Mouse (Mus musculus) left cerebral cortex, postnatal 10 days (tissue): ENCODE results near the gene Itgam. TPM values are rescaled to one million over a fixed set of nuclear protein-coding genes. Genes with fewer than 3 reads are reported as not detected.
"Not testable (repeated sequence)": the region's sequence is repeated elsewhere in the genome, so short reads cannot be mapped to it uniquely, and the experiment has no call there.

Source experiments
- DNase-seq, 2 experiments: peaks; one replicate each; pipeline ENCODE4 v3.0.0; 2021 to 2022; ENCODE audit warnings: low spot score in 2 of 2, mixed read lengths in 1 of 2; ENCODE audit errors: extremely low spot score in 1 of 2
- intact Hi-C: fragments of 180-260 bp; cut with DNase I; formaldehyde crosslinking; loops from one replicate; pipeline ENCODE4 v1.15.1; 2025
- total RNA-seq, 2 experiments: library from RNA; stranded (reverse); gene quantifications; 2 replicates each; pipeline ENCODE4 v1.2.3; 2021

Itgam gene
- total RNA-seq, 2 experiments from 2014 or later: 8.5 to 8.7 TPM

DNA sequence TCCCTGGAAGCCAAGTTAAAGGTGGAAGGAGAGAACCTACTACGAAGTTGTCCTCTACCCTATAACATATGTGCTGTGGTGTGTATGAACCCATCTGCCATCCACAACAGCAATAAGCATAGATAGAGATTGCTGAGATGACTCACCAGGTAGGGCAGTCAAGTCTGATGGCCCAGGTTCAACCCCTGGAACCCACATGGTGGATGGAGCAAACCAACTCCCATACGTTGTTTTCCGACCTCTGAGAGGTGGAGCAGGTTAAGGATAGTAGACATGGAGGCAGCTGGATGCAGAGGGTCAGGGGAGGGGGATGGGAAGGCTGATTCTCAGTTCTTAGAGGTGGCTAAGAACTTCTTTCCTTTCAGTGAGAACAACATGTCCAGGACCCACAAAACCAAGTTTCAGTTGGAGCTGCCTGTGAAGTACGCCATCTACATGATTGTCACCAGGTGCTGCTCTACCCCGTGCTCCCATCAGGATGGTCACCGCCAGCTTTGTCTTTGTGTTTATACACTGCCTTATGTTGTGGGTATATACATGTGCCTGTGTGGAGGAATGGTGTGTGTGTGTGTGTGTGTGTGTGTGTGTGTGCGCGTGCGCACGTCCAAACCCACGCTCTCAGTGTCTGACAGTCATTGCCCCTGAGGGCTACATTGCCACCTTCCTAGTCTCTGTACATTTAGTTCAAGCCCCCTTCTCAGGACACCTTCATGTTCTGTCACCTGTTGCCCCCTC is 52.1 kb downstream of the Itgam start:
- intact Hi-C loops: no loop called here
- no peak for DNase-seq

DNA sequence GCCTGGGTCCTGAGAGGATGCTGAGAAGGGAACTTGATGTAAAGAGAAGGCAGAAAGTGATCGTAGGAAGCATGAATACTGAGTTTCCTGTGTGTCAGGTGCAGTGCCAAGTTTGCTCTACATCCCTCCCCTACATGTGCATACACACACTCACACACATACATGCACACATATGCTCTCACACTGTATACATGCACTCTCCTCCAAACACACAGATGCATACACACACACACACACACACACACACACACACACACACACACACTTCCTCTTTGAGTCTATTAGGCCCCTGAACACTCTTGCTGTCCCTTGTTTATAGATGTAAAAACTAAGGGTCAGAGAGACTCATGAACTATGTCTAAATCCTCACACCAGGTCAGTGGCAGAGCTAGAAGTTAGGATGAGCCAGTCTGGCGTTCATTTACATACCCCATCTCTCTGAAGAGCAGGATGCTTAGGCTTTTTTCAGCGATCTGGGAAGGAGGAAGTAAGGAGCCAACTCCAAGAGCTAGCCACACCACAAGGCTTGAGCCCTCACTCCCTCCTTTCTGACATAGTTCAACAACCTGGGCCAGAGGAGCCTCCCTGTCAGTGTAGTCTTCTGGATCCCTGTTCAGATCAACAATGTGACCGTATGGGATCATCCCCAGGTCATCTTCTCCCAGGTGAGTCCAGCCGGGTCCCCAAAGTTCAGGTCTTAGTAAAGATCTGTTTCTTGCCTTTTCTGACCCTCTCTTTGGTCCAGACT is 52.9 kb downstream of the Itgam start:
- no peak for DNase-seq
- intact Hi-C loops: no loop called here

DNA sequence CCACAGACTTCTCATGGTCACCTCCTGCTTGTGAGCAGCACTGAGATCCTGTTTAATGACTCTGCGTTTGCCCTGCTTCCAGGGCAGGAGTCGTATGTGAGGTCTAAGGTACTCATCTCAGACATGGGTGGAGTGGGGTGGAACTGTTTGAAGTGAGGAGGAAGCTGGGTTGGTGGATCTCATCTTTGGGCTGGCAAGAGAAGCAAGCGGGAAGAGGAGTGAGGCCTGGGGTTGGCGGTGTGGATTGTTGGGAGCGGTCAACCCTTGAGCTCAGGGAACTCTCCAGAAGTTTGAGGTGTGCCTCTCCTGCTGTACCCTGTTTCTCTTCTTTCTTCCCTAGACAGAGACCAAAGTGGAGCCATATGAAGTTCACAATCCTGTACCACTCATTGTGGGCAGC is 54.0 kb downstream of the Itgam start:
- intact Hi-C loops: no loop called here
- DNase-seq: no peak

DNA sequence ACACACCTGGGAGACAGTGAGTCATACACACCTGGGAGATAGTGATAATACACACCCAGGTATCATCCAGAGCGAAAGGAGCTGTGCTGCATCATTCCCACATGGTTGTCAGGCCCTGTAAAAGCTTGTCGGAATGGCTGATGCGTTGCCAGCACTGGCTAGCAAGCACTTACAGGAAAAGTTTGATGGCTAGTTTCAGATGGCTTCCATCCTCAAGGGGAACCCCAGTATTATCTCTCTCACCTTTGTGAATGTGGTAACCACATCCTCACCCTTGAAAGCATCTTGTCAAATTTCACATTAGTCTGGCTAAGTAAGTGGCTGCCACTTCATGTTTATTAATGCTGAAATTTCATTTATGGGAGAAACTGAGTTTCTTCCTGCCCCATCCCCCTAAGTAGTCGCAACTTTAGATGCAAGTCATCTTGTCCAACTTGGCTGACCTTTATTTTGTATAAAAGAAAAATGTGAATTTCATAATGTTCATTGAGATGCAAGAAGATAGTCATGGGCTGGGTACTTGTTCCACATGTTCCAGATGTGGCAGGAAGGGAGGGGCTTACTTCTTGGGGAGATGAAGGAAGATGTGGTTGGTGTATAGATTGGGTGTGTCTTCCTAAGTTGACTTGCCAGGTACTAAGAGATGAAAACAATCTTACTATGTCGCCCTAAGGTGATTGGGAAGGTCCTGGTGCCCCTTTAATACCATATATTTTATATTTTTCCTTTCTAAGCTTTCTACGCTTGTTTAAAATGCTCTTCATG is 57.5 kb downstream of the Itgam start:
- no peak for DNase-seq
- intact Hi-C loops: no loop called here

DNA sequence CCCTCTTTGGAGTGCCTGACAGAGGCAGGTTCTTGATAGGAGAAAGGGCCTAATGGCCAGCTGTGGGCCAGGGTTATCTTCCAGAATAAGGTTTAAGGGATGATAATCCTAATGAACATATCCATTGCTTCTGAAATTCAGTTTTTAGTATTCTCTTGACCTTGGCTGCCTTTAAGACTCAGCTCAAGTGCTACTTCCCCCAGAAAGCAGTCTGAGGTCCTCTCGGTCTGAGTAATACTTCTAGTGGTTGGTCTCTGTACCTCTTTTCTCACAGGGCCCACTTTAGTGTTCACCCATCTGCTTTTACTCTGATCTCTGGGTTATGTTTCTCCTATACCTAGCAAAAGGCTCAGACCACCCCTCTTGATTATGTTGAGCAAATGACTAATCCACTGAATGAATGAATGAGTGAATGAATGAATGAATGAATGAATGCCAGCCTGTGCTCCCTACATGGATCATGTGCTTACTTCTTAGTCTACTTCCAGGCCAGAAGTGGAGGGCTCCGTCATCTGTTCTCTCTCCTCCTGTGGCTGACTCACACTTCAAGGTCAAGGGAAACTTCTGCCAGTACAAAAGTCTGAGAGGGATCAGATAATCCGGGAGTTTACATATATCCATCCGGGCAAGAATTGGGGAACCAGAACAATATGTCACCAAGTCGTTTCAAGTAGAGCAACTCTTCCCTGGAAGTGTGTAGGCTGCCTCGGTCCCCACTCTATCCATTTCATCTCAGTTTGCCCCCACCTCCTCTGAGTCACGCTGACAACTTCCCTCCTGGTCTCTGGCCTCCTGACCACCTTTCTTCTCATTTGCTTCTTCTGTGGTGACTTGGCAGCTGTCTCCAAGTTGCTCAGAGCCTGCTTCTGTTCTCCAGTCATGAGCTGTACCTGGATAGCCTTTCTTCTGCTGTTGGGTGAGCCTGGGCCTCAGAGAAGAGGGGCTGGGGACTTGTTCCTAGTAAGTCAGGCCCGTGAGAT is 66.6 kb downstream of the Itgam start, which contains the start of gene Itgax:
Gene Itgax (plus strand): TSS at position 807 of the 980 bp plus-strand sequence.
- intact Hi-C loops: no loop called here
- no peak for DNase-seq

DNA sequence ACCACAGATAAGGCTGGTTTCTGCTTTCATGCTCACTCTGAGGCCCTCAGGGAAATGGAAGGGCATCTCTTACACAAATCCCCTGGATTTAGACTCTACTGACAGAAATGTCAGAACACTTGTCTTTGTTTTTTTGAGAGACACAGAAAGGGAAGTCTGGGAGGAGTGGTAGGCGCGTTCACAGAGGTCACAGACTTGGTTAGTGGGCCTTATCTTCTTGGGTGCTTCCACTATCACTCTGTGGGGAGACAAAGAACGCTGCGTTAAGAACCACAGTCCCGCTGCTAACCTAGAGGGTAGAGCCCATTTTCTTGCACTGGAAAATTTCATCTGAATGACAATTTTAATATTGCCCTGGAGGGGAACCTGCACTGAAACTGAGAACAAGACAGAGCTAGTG is 69.7 kb downstream of the Itgam start:
- no peak for DNase-seq
- intact Hi-C loops: no loop called here

DNA sequence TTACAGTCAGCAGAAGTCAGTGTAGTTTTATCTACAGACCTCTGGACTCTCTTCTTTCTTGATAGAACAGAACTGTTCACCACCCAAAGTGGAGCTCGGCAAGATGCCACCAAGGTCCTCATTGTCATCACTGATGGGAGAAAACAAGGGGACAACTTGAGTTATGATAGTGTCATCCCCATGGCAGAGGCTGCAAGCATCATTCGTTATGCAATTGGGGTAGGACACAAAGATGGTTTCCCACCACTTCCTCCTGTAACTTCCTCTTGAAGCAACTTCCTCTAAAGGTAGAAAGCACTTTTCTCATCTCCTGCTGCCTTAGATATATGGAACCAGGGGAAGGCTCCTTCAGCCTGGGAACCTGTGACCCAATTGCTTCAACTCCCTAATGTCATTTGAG is 71.2 kb downstream of the Itgam start:
- intact Hi-C loops: no loop called here
- no peak for DNase-seq

DNA sequence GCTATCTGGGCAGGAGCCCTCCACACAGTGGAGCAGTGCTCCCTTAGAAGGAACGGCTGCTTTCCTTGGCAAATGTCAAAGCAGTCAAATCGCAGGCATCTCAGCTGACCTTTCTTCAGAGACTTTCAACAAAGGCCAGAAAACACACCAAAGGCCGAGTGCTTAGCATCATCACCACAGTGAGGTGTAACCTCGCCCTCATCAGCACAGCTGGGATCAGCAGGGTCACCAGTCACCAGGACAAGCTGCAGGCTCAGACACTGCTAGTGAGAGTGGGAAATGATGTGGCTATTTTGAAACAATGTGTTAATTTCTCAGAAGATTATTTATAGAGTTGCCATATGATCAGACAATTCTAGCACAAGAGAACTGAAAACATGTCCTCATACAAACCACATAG is 74.5 kb downstream of the Itgam start:
- intact Hi-C loops: no loop called here
- no peak for DNase-seq

DNA sequence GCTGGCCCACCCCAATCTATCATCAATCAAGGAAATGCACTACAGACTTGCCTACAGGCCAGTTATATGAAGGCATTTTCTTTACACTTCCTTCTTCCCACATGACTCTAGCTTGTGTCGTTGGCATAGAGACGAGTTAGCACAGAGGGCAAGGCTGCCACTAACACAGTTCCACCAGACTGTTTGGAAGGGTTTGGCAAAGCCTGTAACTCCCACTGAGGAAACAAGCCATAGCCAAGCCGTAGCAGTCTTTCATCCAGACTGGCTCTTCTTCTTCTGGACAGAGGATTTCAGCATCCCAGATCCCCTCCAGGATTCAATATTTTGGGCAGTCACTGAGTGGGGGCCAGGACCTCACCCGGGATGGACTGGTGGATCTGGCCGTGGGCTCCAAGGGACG is 77.2 kb downstream of the Itgam start:
- DNase-seq: no peak
- intact Hi-C loops: no loop called here

DNA sequence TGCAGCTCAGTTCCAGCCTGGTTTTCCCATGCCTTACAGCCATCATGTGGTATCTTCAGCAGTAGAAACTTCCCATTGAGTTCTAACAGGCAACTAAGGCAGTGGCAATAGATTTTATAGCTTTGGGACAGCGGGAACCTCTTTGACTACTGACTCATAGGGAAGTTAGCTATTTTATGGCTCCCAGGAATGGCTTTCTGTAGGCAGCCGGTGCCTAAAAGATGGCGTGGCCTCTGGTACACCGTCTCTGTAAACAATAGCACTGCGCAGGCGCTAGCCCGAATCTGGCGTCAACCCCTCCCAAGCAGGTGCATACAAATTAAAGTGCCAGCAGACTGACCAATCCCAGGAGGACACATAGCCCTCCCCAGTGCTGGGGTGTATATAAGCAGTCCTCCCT is 88.5 kb downstream of the Itgam start:
- intact Hi-C loops: no loop called here
- no peak for DNase-seq

DNA sequence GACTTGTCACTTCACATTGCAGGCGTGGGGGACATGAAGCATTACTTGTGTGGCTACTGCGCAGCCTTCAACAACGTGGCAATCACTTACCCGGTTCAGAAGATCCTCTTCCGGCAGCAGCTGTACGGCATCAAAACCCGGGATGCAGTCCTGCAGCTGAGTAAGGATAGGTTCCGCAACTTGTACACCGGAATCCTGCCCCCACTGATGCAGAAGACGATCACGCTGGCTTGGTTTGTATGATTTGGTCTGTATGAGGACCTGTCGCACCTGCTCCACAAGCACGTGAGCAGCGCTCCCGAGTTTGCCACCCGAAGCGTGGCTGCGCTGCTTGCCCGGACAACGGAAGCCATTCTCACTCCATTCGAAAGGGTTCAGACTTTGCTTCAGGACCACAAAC is 91.6 kb downstream of the Itgam start, which contains the start of gene Itgad:
Gene Itgad (plus strand): TSS at position 301 of the 400 bp plus-strand sequence.
- no peak for DNase-seq
- intact Hi-C loops: no loop called here

DNA sequence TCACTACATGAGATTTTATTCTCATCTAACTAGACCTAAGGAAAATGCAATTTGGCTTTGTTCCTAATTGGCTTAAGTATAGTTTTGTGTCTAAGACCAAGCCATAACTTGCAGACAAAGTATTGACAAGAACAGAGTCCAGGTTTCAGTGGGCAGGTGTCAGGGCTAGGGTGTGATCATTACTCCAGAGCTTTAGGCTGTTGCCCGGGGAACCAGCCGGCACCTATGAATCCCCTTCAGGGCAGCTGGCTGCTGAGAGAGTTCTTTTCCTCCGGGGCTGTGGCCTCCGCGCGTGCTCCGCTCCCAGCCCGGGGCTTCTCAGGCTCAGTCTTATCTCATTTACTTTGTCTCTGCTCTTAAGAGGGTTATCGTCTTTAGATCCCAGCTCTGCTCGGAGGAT is 92.5 kb downstream of the Itgam start:
- intact Hi-C loops: no loop called here
- no peak for DNase-seq

DNA sequence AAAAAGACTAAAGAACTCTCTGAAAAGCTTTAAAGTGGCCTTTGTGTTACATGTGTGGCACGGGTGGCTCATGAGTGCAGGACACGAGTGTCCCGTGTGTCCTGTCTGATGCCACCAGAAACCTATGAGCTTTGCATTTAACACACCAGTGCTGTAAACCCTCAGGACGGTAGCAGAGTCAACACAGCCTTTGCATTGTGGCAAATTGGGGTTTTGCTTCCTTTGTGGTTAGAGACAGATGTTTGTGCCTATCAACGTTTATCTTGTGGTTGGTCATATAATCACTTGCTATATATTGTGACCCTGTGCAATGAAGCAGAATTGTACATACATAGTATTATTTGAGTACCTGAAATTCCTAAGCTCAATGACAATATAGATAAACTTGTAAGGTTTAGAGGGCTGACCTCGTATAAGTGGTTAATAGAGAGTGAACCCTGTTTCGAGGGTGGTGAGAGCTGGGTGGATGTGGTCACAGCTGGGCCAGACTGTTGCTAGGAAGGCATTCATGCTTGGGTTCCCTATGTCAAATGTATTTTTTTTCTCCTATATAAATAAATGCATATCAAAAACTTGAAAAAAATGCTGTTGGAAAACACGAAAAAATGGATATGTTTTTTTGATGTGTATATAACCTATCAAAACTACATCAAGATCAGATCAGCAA is 96.4 kb downstream of the Itgam start:
- intact Hi-C loops, DNase-seq: not testable (repeated sequence)

DNA sequence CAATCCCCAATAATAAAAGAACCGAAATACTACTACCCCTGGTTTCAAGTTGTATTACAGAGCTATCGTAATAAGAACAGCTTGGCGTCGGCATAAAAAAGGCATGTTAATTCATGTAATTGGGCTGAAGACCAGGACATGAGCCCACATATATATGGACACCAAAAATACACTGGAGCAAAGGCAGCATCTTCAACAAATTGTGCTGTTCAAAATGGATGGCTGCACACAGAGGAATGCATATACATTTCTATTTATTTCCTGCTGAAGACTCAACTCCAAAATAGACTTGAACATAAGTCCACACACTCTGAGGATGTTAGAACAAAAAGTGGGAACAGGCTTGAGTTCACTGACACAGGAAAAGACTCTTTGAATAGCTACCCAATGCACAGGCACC is 101.6 kb downstream of the Itgam start:
- DNase-seq: no peak
- intact Hi-C loops: no loop called here

DNA sequence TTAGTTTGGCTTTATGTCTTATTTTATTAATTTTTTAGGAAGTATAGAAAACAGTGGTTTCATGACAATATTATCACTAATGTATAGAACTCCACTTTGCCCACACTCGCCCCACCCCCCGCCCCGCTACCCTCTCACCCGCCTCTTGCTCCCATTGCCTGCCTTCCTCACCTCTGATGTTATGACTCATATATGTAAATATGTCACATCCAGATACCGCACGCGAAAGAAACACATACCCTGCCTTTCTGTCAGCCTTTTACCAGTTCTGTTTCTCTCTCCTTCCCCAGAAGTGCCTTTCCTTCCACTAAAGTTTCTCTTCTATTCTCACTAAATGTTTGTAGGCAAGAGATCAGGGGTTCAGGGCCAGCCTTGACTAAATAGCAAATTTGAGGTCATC is 104.0 kb downstream of the Itgam start:
- DNase-seq: no peak
- intact Hi-C loops: no loop called here
